Mouse (Mus musculus) bone marrow, adult 2 months (tissue): ENCODE data around the gene Mras.

Experiments
- CTCF ChIP-seq: fragments of 200-500 bp; IDR thresholded peaks from 2 replicates; pipeline ENCODE4 v1.5.1; 2011; ENCODE audit warnings: low read length, control low read depth; ENCODE audit not compliant: control insufficient read depth, insufficient read depth
- POLR2A ChIP-seq: fragments of 200-500 bp; IDR thresholded peaks from 2 replicates; pipeline ENCODE4 v1.6.1; 2011; ENCODE audit warnings: low read depth, mild to moderate bottlenecking, control low read depth, low read length, borderline replicate concordance; ENCODE audit not compliant: control insufficient read depth

- no peak for TF ChIP-seq CTCF
- no peak for TF ChIP-seq POLR2A
These were observed 74.1 kb downstream of the Mras start for GRCm38 (mm10) chr9:99363076-99363475.
